Mouse (Mus musculus): Measurements from ENCODE around the gene Csf1. TPM values are rescaled to one million over a fixed set of nuclear protein-coding genes. Genes with fewer than 3 reads are reported as not detected.

Csf1 gene
- polyA plus RNA-seq, 1 experiment, result 10.7 TPM

DNA sequence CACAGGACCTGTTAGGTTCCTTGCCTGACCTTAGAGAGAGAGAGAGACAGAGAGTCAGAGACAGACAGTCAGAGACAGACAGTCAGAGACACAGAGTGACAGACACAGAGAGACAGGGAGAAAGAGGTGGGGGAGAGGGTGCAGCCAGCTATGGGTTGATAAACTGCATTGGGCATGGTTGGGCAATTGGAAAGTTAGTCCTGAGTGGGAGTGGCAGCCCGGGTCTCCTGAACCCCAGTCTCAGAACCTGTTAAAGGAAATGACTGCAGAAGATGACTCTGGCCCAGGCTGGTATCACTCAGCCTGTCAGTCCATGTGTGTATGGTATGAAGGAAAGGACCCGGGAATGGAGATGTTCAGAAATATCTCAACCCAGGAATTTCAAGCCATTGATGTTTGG, 2.1 kb downstream of the Csf1 start:
- no peak for TF ChIP-seq CTCF (conservative IDR thresholded peaks at IDR 0.05; ENCODE audit: insufficient read depth, insufficient read length, low read depth, low read length)
- TF ChIP-seq POLR2A (IDR thresholded peaks at IDR 0.05; ENCODE audit: low read depth, low read length), result no peak
- Histone ChIP-seq H3K27me3 (replicated peaks; ENCODE audit: control insufficient read depth, insufficient read depth, low read length) (no peaks in the 10 kb centered on the region), H3K4me1 (ENCODE audit: control insufficient read depth, insufficient read depth, low read length) (0 out of 2 replicates have a peak, but pooled peaks cover 4% of the 10 kb centered on the region), H3K4me3 (ENCODE audit: insufficient read depth, low read depth, low read length) (no peak overlapping the region; the same call in 1 of the 2 replicates), H3K36me3 (ENCODE audit: control insufficient read depth, insufficient read depth, low read length) (no peaks in the 10 kb centered on the region), H3K27ac (ENCODE audit: insufficient read depth, low read depth, low read length) (no peak overlapping the region)
- WGBS, result 46% methylated on average over 2 of the region's 2 CpGs
- DNase-seq, result no peak

DNA sequence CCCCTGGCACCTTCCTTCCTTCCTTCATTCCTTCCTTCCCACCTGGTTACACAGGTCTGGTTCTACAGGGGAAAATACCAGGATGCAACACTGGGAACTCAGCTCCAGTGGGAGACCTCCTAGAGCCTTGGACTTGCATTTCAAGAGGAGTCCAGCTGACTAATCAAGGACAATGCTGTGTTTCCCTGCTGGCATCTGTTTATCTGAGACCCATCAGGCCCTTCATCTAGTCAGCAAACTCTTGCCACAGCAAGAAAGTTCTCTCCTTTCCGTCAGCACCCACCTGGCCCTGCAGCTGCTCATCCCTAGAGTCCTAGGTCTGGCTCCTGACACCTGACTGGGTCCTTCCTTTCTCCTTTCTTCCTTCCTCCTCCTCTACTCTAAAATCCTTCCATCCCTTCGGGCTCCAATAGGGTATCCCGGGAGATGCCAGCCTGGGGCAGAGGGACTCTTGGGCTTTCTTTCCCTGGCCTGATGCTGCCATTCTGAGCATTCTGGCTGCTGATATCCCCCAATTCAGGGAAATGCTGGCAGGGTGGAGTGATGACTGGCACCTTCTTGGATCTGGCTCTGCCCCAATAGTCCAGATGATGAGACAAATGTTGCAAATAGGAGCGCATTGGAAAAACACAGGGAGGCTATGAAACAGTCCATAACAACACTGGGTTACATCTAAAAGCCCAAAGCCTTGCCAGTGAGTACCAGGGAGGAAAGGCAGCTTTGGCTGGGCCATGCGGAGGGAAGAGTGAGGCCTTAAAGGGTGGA, 2.7 kb downstream of the Csf1 start:
- Histone ChIP-seq H3K27me3 (replicated peaks; ENCODE audit: control insufficient read depth, insufficient read depth, low read length) (no peaks in the 10 kb centered on the region), H3K36me3 (ENCODE audit: control insufficient read depth, insufficient read depth, low read length) (no peaks in the 10 kb centered on the region), H3K27ac (ENCODE audit: insufficient read depth, low read depth, low read length) (no peak overlapping the region), H3K4me3 (ENCODE audit: insufficient read depth, low read depth, low read length) (no peak overlapping the region; the same call in 1 of the 2 replicates), H3K4me1 (ENCODE audit: control insufficient read depth, insufficient read depth, low read length) (0 out of 2 replicates have a peak, but pooled peaks cover 4% of the 10 kb centered on the region)
- TF ChIP-seq CTCF (conservative IDR thresholded peaks at IDR 0.05; ENCODE audit: insufficient read depth, insufficient read length, low read depth, low read length), result no peak
- TF ChIP-seq POLR2A (IDR thresholded peaks at IDR 0.05; ENCODE audit: low read depth, low read length), result no peak
- 88% methylated on average over 5 of the region's 5 CpGs for WGBS
- DNase-seq, result no peak

DNA sequence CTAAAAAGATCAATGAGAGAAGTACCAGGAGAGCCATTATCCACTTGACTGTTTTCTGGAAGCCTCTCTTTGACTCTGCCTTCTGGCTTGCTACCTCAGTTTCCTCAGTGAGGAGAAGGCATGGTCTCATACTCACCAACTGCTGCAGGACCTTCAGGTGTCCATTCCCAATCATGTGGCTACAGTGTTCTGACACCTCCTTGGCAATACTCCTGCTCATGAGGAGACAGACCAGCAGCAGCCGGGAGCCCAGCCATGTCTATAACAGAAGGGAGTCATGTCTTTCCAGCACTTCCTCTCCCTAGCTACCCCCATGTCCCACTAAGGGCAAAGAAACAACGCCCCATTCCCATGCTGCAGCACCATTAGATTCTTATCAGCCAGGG, 3.8 kb downstream of the Csf1 start:
- no peak for DNase-seq
- WGBS, result 65% methylated on average over 2 of the region's 2 CpGs
- H3K4me3 ChIP-seq (ENCODE audit: insufficient read depth, low read depth, low read length), result no peak overlapping the region

DNA sequence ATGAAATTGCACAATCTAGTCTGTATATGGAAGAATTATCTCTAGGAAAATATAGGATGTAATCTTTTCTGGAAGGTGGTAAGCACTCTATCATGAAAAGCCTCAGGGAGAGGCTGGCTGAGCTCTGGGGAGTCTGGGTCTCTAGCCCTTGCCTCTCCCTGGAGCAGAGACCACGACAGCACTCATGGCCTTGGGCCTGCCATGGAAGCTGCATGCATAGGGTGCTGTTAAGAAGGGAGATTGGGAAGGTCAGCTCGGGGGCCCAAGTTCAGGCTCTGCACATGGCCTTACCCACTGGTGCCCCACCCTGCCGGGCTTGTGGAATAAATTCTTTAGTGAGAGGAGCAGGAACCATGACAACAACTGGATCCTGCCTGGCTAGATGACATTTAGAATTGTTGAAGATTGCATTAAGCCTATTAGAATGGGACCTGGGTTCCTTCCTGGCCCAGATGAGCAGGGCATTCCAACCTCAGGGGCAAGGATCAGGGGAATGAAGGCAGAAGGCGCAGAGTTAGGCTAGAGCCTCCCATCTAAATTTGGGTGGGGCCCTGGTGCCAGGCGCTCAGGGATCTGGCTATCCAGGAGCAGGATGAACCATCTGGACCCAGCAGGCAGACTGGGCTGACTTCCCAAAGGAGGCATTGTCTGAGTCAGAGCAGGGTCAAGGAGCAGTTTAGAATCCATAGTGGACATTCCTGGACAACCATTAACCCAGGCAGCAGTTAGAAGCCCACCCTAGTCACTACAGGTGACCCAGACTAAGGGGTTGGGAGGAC, 4.4 kb downstream of the Csf1 start:
- H3K4me1 ChIP-seq (ENCODE audit: control insufficient read depth, insufficient read depth, low read length), result 0 out of 2 replicates have a peak, but pooled peaks cover 4% of the 10 kb centered on the region
- WGBS, result 80% methylated on average over 5 of the region's 5 CpGs
- H3K27me3 ChIP-seq (replicated peaks; ENCODE audit: control insufficient read depth, insufficient read depth, low read length), result no peaks in the 10 kb centered on the region
- DNase-seq, result no peak
- TF ChIP-seq CTCF (conservative IDR thresholded peaks at IDR 0.05; ENCODE audit: insufficient read depth, insufficient read length, low read depth, low read length), result no peak
- TF ChIP-seq POLR2A (IDR thresholded peaks at IDR 0.05; ENCODE audit: low read depth, low read length), result no peak
- no peak overlapping the region for H3K4me3 ChIP-seq (ENCODE audit: insufficient read depth, low read depth, low read length)
- H3K27ac ChIP-seq (ENCODE audit: insufficient read depth, low read depth, low read length), result no peak overlapping the region
- no peaks in the 10 kb centered on the region for H3K36me3 ChIP-seq (ENCODE audit: control insufficient read depth, insufficient read depth, low read length)

More for the DNA sequence above, 3.8 kb downstream of the Csf1 start:
- H3K4me1 ChIP-seq (ENCODE audit: control insufficient read depth, insufficient read depth, low read length), result 0 out of 2 replicates have a peak, but pooled peaks cover 4% of the 10 kb centered on the region
- H3K27ac ChIP-seq (ENCODE audit: insufficient read depth, low read depth, low read length), result no peak overlapping the region
- H3K27me3 ChIP-seq (replicated peaks; ENCODE audit: control insufficient read depth, insufficient read depth, low read length), result no peaks in the 10 kb centered on the region
- no peak for TF ChIP-seq CTCF (conservative IDR thresholded peaks at IDR 0.05; ENCODE audit: insufficient read depth, insufficient read length, low read depth, low read length)
- no peak for TF ChIP-seq POLR2A (IDR thresholded peaks at IDR 0.05; ENCODE audit: low read depth, low read length)
- H3K36me3 ChIP-seq (ENCODE audit: control insufficient read depth, insufficient read depth, low read length), result no peaks in the 10 kb centered on the region

DNA sequence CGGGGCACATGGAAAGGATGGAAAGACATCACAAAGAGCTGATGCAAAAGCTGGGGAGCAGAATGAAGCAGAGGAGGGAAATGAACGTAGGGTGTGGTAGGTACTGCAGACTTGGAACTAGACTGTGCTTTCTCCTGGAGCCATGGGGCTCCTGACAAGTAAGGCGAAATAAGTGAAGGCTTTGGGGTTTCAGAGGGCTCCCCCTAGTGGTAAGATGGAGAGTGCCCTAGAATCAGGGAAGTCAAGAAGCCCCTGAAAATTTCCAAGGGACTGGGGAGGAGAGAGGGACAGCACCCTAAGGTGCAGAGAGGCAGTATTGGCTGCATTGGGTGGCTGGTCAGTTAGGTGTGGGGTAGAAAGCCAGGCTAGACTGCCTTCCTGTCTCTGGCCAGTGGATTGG, 5.6 kb downstream of the Csf1 start:
- H3K27ac ChIP-seq (ENCODE audit: insufficient read depth, low read depth, low read length), result no peak overlapping the region
- no peak overlapping the region for H3K4me3 ChIP-seq (ENCODE audit: insufficient read depth, low read depth, low read length)
- no peaks in the 10 kb centered on the region for H3K27me3 ChIP-seq (replicated peaks; ENCODE audit: control insufficient read depth, insufficient read depth, low read length)
- H3K36me3 ChIP-seq (ENCODE audit: control insufficient read depth, insufficient read depth, low read length), result no peaks in the 10 kb centered on the region
- 51% methylated on average over 3 of the region's 3 CpGs for WGBS
- peak; percentile 73 for DNase-seq
- 0 out of 2 replicates have a peak, but pooled peaks cover 4% of the 10 kb centered on the region for H3K4me1 ChIP-seq (ENCODE audit: control insufficient read depth, insufficient read depth, low read length)
- TF ChIP-seq CTCF (conservative IDR thresholded peaks at IDR 0.05; ENCODE audit: insufficient read depth, insufficient read length, low read depth, low read length) (peak; percentile 64), POLR2A (IDR thresholded peaks at IDR 0.05; ENCODE audit: low read depth, low read length) (no peak)

DNA sequence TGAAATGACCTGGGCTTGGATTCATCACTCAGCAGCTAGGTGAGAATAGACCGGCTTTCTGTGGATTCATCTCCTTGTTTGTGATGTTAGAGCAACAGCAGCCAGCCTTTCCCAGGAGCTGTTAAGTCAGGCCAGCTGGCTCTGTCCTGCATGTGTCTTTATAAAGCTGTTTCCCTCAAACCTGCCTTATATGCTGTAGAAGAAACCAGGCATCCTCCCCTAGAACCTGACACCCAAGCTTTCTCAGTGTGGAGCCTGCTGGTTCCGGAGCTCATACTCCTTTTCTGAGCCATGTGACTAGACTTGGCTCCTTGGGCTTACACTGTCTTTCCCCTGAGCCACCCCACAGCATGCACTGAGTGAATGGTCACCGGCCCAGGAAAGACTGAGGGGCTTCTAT, 8.7 kb downstream of the Csf1 start:
- TF ChIP-seq POLR2A (IDR thresholded peaks at IDR 0.05; ENCODE audit: low read depth, low read length) (no peak), CTCF (conservative IDR thresholded peaks at IDR 0.05; ENCODE audit: insufficient read depth, insufficient read length, low read depth, low read length) (no peak)
- Histone ChIP-seq H3K4me3 (ENCODE audit: insufficient read depth, low read depth, low read length) (no peak overlapping the region), H3K27me3 (replicated peaks; ENCODE audit: control insufficient read depth, insufficient read depth, low read length) (no peaks in the 10 kb centered on the region), H3K36me3 (ENCODE audit: control insufficient read depth, insufficient read depth, low read length) (no peaks in the 10 kb centered on the region), H3K4me1 (ENCODE audit: control insufficient read depth, insufficient read depth, low read length) (no peaks in the 10 kb centered on the region), H3K27ac (ENCODE audit: insufficient read depth, low read depth, low read length) (no peak overlapping the region)
- 77% methylated on average over 3 of the region's 3 CpGs for WGBS
- no peak for DNase-seq
